Mouse (Mus musculus) limb, embryonic 15.5 days (tissue): ENCODE data around the gene Zfp967. TPM values are rescaled to one million over a fixed set of nuclear protein-coding genes. Genes with fewer than 3 reads are reported as not detected.
"Not testable (repeated sequence)": the region's sequence is repeated elsewhere in the genome, so short reads cannot be mapped to it uniquely, and the experiment has no call there.

Experiments used
- ATAC-seq: fragments of 200-750 bp; cut with Nextera tagmentation; 2 replicates; pipeline ENCODE4 v1.8.0; 2017; ENCODE audit warnings: low read depth, moderate TSS enrichment; ENCODE audit not compliant: insufficient number of reproducible peaks, low FRiP score, low TSS enrichment
- H3K27ac ChIP-seq: fragments of 300-500 bp; sonication (generic); 2 replicates; pipeline ENCODE4 v1.5.1; 2015; ENCODE audit warnings: moderate library complexity, mild to moderate bottlenecking, inconsistent platforms
- H3K27me3 ChIP-seq: fragments of 300-500 bp; sonication (generic); 2 replicates; pipeline ENCODE4 v1.6.1; 2015; ENCODE audit warnings: inconsistent platforms
- H3K36me3 ChIP-seq: fragments of 300-500 bp; sonication (generic); 2 replicates; pipeline ENCODE4 v1.6.1; 2015; ENCODE audit warnings: inconsistent platforms
- H3K4me1 ChIP-seq: fragments of 300-500 bp; sonication (generic); 2 replicates; pipeline ENCODE4 v1.6.1; 2015; ENCODE audit warnings: inconsistent platforms
- H3K4me2 ChIP-seq: fragments of 300-500 bp; sonication (generic); 2 replicates; pipeline ENCODE4 v1.6.1; 2015; ENCODE audit warnings: mild to moderate bottlenecking, inconsistent platforms
- H3K4me3 ChIP-seq: fragments of 300-500 bp; sonication (generic); 2 replicates; pipeline ENCODE4 v1.5.1; 2015; ENCODE audit warnings: mild to moderate bottlenecking, inconsistent platforms
- H3K9ac ChIP-seq: fragments of 300-500 bp; sonication (generic); 2 replicates; pipeline ENCODE4 v1.6.1; 2015; ENCODE audit warnings: inconsistent platforms
- H3K9me3 ChIP-seq: fragments of 300-500 bp; sonication (generic); 2 replicates; pipeline ENCODE4 v1.6.1; 2016; ENCODE audit warnings: inconsistent platforms
- WGBS: fragments of 180-500 bp; shearing (Covaris S2); methylation state at CpG from one replicate; pipeline ENCODE4 v1.1.7; 2015; 5-methylcytosine and 5-hydroxymethylcytosine counted together
- polyA plus RNA-seq: library from polyadenylated mRNA; unstranded; fragments of >200 nt; fragmentation: Nextera tagmentation; extraction: Ambion mirVana; gene quantifications from 2 replicates; pipeline ENCODE4 v1.2.1, GENCODE M21; 2015

Gene Zfp967
- polyA plus RNA-seq: not detected in 2 replicates

DNA sequence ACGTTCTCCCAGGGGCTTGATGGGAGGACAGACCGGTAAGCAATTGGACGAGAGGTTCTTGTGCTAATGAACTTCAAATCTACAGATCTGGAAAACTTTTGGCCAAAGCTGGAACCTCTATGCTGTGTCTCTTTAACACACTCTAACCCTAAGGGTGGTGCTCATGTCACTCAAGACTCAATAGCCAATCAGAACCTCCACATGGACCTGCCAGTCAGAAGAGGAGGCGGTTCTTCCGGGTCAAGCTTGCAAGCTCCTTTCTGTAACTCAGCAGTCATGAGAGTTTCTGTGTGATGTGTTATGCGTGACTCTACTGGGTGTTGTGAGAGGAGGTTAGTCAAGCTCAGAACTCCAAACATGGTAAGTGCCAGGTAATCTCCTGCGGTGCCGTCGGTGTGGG lies at the start of gene Zfp967:
Zfp967 (plus strand) TSS at position 301 of the 400 bp plus-strand sequence.
- not testable (repeated sequence) for H3K4me2 ChIP-seq, ATAC-seq, H3K9ac ChIP-seq, H3K4me3 ChIP-seq, H3K4me1 ChIP-seq, H3K27me3 ChIP-seq, H3K27ac ChIP-seq, H3K9me3 ChIP-seq, H3K36me3 ChIP-seq
- no CpG with 5 or more reads among the region's 9 CpGs for WGBS

- H3K27ac ChIP-seq, H3K9me3 ChIP-seq, H3K27me3 ChIP-seq, H3K4me1 ChIP-seq, H3K4me3 ChIP-seq, ATAC-seq, H3K9ac ChIP-seq, H3K4me2 ChIP-seq, H3K36me3 ChIP-seq: not testable (repeated sequence)
- no CpG with 5 or more reads among the region's 4 CpGs for WGBS
Observed at GRCm38 (mm10) chr2:176486683-176487082, 34.2 kb upstream of the Zfp967 start, which contains the start of gene Gm14434. Gene Gm14434 (minus strand): TSS chr2:176486783.

Other genes starting within 250 kb of the Zfp967 start
- gene Gm11009, start 201.6 kb upstream of the Zfp967 start, polyA plus RNA-seq: not detected in 2 replicates
- 12.2 and 13.7 TPM in 2 replicates for gene Gm14435, start 97.5 kb upstream of the Zfp967 start, polyA plus RNA-seq
- gene Gm14434, start 34.3 kb upstream of the Zfp967 start, polyA plus RNA-seq: 1.9 and 8.7 TPM in 2 replicates
- 15.3 and 18.7 TPM in 2 replicates for gene Gm14308, start 115.3 kb downstream of the Zfp967 start, polyA plus RNA-seq
- 8.8 and 9.1 TPM in 2 replicates for gene Zfp973, start 149.5 kb downstream of the Zfp967 start, polyA plus RNA-seq
- gene Gm14305, start 187.3 kb downstream of the Zfp967 start, polyA plus RNA-seq: 24.8 and 27.5 TPM in 2 replicates